Mouse (Mus musculus) liver, embryonic 14.5 days (tissue): Measurements from ENCODE around the gene Zdhhc19.

Experiments
- CTCF ChIP-seq: IDR thresholded peaks from 2 replicates; pipeline ENCODE4 v1.5.1; 2016; ENCODE audit warnings: antibody characterized with exemption, low read depth, control low read depth
- EP300 ChIP-seq: IDR thresholded peaks from 2 replicates; pipeline ENCODE4 v1.6.1; 2016; ENCODE audit warnings: antibody characterized with exemption, low read depth

DNA sequence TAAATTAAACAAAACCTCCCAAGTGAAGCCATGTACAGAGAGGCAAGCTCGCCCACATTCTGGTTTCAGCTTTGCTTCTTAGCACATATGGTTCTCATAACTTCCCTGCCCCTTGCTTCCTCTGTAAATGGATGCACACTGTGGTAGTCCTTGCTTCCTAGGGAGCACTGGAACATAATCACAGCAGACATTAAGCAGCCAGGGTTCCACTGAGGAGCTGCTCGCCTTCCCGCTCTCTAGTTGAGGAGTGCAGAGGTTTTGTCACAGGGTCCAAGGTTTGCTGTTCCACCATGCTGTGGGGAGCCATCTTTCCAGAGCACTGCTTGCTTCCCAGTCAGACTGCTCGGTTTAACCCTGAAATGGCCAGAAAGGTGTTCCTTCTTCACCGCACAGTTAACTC, 41.4 kb upstream of the Zdhhc19 start:
- TF ChIP-seq CTCF (no peak), EP300 (no peak)
